Mouse (Mus musculus) heart, postnatal 4 days (tissue): Measurements from ENCODE around the gene Bmp4. TPM values are rescaled to one million over a fixed set of nuclear protein-coding genes. Genes with fewer than 3 reads are reported as not detected.

Source experiments
- DNase-seq: peaks from one replicate; pipeline ENCODE4 v3.0.0; 2021
- total RNA-seq, 2 experiments: library from RNA; stranded (reverse); gene quantifications; 2 replicates each; pipeline ENCODE4 v1.2.3; 2021

The Bmp4 gene
- 10 to 100 TPM; 10.2 to 16.2 TPM for total RNA-seq

GRCm38 (mm10) chr14:46390249-46390775, at the start of gene Bmp4:
Gene Bmp4, minus strand, starts transcription at chr14:46390669.
- peak; percentile 59 for DNase-seq

GRCm38 (mm10) chr14:46439461-46440048, 49.1 kb upstream of the Bmp4 start:
- DNase-seq, result no peak

GRCm38 (mm10) chr14:46436471-46437090, 46.1 kb upstream of the Bmp4 start:
- DNase-seq, result no peak

- DNase-seq, result no peak
Measured at GRCm38 (mm10) chr14:46430231-46430630, 39.8 kb upstream of the Bmp4 start.

- DNase-seq, result no peak
Measured at GRCm38 (mm10) chr14:46427251-46427650, 36.8 kb upstream of the Bmp4 start.

GRCm38 (mm10) chr14:46421823-46422222, 31.4 kb upstream of the Bmp4 start:
- no peak for DNase-seq

GRCm38 (mm10) chr14:46419269-46419668, 28.8 kb upstream of the Bmp4 start:
- DNase-seq, result no peak

- no peak for DNase-seq
Measured at GRCm38 (mm10) chr14:46418371-46419097, 28.1 kb upstream of the Bmp4 start.

GRCm38 (mm10) chr14:46412497-46413000, 22.1 kb upstream of the Bmp4 start:
- no peak for DNase-seq

GRCm38 (mm10) chr14:46410557-46411120, 20.2 kb upstream of the Bmp4 start:
- no peak for DNase-seq

GRCm38 (mm10) chr14:46409016-46409415, 18.5 kb upstream of the Bmp4 start:
- DNase-seq, result peak; percentile 26

GRCm38 (mm10) chr14:46408319-46408718, 17.9 kb upstream of the Bmp4 start:
- DNase-seq, result no peak

- DNase-seq, result no peak
Measured at GRCm38 (mm10) chr14:46399925-46400324, 9.5 kb upstream of the Bmp4 start.

GRCm38 (mm10) chr14:46398091-46398695, 7.7 kb upstream of the Bmp4 start:
- DNase-seq, result peak; percentile 46

- DNase-seq, result no peak
Measured at GRCm38 (mm10) chr14:46391621-46392170, 1.2 kb upstream of the Bmp4 start.

GRCm38 (mm10) chr14:46389438-46390248, 826 bp downstream of the Bmp4 start:
- no peak for DNase-seq

GRCm38 (mm10) chr14:46388636-46389035, 1.8 kb downstream of the Bmp4 start:
- peak; percentile 70 for DNase-seq

GRCm38 (mm10) chr14:46387821-46388481, 2.5 kb downstream of the Bmp4 start:
- DNase-seq, result peak; percentile 72

GRCm38 (mm10) chr14:46387357-46387671, 3.2 kb downstream of the Bmp4 start:
- DNase-seq, result peak; percentile 89

GRCm38 (mm10) chr14:46386478-46387356, 3.8 kb downstream of the Bmp4 start:
- DNase-seq, result peak; percentile 33
